Mouse (Mus musculus): ENCODE measurements around the gene 6030408B16Rik. TPM values are rescaled to one million over a fixed set of nuclear protein-coding genes. Genes with fewer than 3 reads are reported as not detected.

The 6030408B16Rik gene
- polyA plus RNA-seq, 2 experiments, result 0.10 to 0.18 TPM

DNA sequence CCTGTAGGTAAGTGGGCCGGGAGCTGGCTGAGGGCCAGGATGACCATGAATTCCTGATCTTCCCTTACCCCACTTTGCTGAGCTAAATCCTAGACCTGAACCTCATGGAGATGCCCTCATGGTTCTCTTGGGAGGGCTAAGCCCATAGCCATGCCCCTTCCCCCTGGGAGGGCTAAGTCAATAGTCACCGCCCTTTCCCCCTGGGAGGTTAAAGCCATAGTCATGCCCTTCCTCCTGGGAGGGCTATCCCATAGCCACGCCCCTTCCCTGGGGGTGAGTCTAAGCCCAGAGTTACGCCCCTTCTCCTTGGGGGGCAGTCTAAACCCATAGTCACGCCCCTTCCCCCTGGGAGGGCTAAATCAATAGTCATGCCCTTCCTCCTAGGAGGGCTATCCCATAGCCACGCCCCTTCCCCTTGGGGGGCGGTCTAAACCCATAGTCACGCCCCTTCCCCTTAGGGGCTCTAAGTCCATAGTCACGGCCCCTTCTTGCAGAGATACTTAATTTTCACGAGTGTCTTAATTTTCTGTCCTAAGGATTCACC lies 33.1 kb downstream of the 6030408B16Rik start:
- no peaks in the 10 kb centered on the region; the same call in 1 of the 2 replicates for H3K9me3 ChIP-seq (ENCODE audit: control insufficient read depth, low read length)
- H3K36me3 ChIP-seq (replicated peaks; ENCODE audit: control insufficient read depth, insufficient read depth, low read depth), result no peaks in the 10 kb centered on the region
- H3K27ac ChIP-seq, result no peak overlapping the region
- no peaks in the 10 kb centered on the region for H3K27me3 ChIP-seq (ENCODE audit: control insufficient read depth, insufficient read depth, low read length)
- no peak for TF ChIP-seq EP300 (IDR thresholded peaks at IDR 0.05; ENCODE audit: low read depth)
- no peak for TF ChIP-seq CTCF (IDR thresholded peaks at IDR 0.05; ENCODE audit: low read depth)
- ATAC-seq (ENCODE audit: insufficient read depth) (no peak; the same call in 1 of the 2 replicates), DNase-seq (ENCODE audit: low read depth in 3 of 3, low spot score in 3 of 3) (no peak)
- H3K4me1 ChIP-seq (replicated peaks; ENCODE audit: control insufficient read depth in 2 of 2, insufficient read depth in 2 of 2, low read length in 1 of 2), result 0 out of 4 replicates have a peak, but pooled peaks cover 0 to 3% of the 10 kb centered on the region in 2 experiments
- WGBS (ENCODE audit: insufficient replicate concordance), result 30% methylated on average over 10 of the region's 10 CpGs
- no peak overlapping the region for H3K4me2 ChIP-seq (ENCODE audit: low read depth)
- no peak overlapping the region for H3K4me3 ChIP-seq (ENCODE audit: insufficient read depth in 1 of 2, low read depth in 2 of 2, low read length in 2 of 2)
- no peak overlapping the region for H3K9ac ChIP-seq (replicated peaks)

DNA sequence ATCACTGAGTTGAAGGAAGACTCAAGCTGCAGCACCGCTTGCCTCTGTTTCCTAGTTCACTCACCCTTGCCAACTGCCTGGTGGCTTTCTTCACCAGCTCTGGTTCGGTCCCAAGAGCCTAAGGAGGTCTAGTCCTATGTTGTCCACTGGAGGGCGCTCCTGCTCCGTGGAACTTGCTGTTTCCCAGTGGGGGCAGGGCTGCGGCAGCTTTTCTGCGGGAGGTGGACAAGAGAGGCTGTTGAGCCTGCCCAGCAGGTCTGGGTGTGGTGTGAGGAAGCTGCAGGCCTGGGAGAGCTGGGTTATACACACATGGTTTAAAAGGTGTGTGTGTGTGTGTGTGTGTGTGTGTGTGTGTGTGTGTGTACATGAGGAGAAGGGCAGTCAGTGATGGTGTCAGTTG lies 34.3 kb downstream of the 6030408B16Rik start:
- no peak for ATAC-seq (ENCODE audit: insufficient read depth)
- no peak for TF ChIP-seq EP300 (IDR thresholded peaks at IDR 0.05; ENCODE audit: low read depth)
- TF ChIP-seq CTCF (IDR thresholded peaks at IDR 0.05; ENCODE audit: low read depth), result peak; percentile 88
- Histone ChIP-seq H3K27me3 (ENCODE audit: control insufficient read depth, insufficient read depth, low read length) (no peaks in the 10 kb centered on the region; the same call in 1 of the 2 replicates), H3K4me1 (replicated peaks; ENCODE audit: control insufficient read depth in 2 of 2, insufficient read depth in 2 of 2, low read length in 1 of 2) (no peaks in the 10 kb centered on the region), H3K36me3 (replicated peaks; ENCODE audit: control insufficient read depth, insufficient read depth, low read depth) (no peaks in the 10 kb centered on the region), H3K9ac (replicated peaks) (no peak overlapping the region), H3K4me3 (ENCODE audit: insufficient read depth in 1 of 2, low read depth in 2 of 2, low read length in 2 of 2) (no peak overlapping the region), H3K9me3 (ENCODE audit: control insufficient read depth, low read length) (no peaks in the 10 kb centered on the region; the same call in 1 of the 2 replicates), H3K27ac (no peak overlapping the region), H3K4me2 (ENCODE audit: low read depth) (no peak overlapping the region)
- peak in 1 of 3 experiments; percentile 32 for DNase-seq (ENCODE audit: low read depth in 3 of 3, low spot score in 3 of 3)
- WGBS (ENCODE audit: insufficient replicate concordance), result 4% methylated on average over 6 of the region's 6 CpGs

DNA sequence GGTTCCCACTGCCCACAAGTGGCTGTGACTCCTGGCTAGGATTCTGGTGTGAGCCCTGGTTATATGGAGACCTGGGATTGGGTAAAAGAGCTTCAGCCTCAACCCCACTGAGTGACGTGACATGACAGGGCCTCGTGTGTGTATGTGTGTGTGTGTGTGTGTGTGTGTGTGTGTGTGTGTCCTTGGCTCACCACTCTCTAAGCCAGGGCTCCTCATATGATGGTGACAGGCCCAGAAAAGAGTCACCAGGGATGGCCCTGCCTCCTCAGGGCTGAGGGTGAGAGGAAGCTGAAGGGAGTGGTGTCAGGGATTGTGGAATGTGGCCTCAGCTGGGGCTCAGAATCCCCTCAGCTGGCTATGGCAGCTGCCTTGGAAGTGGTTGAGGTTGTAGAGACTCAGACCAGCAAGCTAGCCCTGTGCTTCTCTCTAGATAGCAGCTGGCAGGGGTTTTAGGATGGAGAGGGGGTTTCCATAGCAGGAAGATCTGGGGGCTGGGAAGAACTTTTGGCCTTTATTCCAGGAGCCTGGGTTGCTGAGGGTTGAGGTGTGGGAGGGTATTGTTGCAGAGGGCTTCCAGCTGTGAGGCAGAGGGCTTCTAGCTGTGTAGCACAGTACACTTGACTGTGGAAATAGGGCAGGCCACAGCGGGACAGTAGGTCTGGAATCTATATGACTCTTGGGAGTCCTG lies 36.0 kb downstream of the 6030408B16Rik start:
- Histone ChIP-seq H3K36me3 (replicated peaks; ENCODE audit: control insufficient read depth, insufficient read depth, low read depth) (no peaks in the 10 kb centered on the region), H3K9ac (replicated peaks) (no peak overlapping the region), H3K4me2 (ENCODE audit: low read depth) (no peak overlapping the region), H3K4me3 (ENCODE audit: insufficient read depth in 1 of 2, low read depth in 2 of 2, low read length in 2 of 2) (no peak overlapping the region), H3K9me3 (ENCODE audit: control insufficient read depth, low read length) (no peaks in the 10 kb centered on the region), H3K27ac (no peak overlapping the region), H3K27me3 (ENCODE audit: control insufficient read depth, insufficient read depth, low read length) (no peaks in the 10 kb centered on the region; the same call in 1 of the 2 replicates), H3K4me1 (replicated peaks; ENCODE audit: control insufficient read depth in 2 of 2, insufficient read depth in 2 of 2, low read length in 1 of 2) (no peaks in the 10 kb centered on the region)
- ATAC-seq (ENCODE audit: insufficient read depth) (no peak), DNase-seq (ENCODE audit: low read depth in 3 of 3, low spot score in 3 of 3) (no peak)
- 47% methylated on average over 3 of the region's 3 CpGs for WGBS (ENCODE audit: insufficient replicate concordance)
- TF ChIP-seq CTCF (IDR thresholded peaks at IDR 0.05; ENCODE audit: low read depth), result no peak
- TF ChIP-seq EP300 (IDR thresholded peaks at IDR 0.05; ENCODE audit: low read depth), result no peak

DNA sequence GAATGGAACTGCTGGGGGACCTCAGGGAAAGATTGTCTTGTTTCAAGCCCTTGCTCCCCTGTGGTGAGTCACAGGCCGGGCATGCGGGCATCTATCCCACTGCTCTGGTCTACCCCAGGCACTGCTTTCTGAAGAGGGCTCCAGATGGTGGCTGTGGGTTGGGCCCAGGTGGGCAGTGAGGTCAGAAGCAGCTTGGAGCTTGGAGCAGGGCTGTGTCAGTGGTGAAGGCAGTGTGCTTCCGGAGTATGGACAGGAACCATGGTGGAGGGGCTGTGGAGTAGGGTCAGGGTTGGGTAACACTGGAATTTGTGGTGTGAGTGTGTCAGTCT lies 36.5 kb downstream of the 6030408B16Rik start:
- TF ChIP-seq CTCF (IDR thresholded peaks at IDR 0.05; ENCODE audit: low read depth) (no peak), EP300 (IDR thresholded peaks at IDR 0.05; ENCODE audit: low read depth) (no peak)
- whole genome bisulfite sequencing (ENCODE audit: insufficient replicate concordance), result 55% methylated on average over 3 of the region's 3 CpGs
- no peaks in the 10 kb centered on the region for H3K36me3 ChIP-seq (replicated peaks; ENCODE audit: control insufficient read depth, insufficient read depth, low read depth)
- H3K4me3 ChIP-seq (ENCODE audit: insufficient read depth in 1 of 2, low read depth in 2 of 2, low read length in 2 of 2), result no peak overlapping the region
- DNase-seq (ENCODE audit: low read depth in 3 of 3, low spot score in 3 of 3) (no peak), ATAC-seq (ENCODE audit: insufficient read depth) (no peak)
- H3K9me3 ChIP-seq (ENCODE audit: control insufficient read depth, low read length), result no peaks in the 10 kb centered on the region
- H3K27me3 ChIP-seq (ENCODE audit: control insufficient read depth, insufficient read depth, low read length), result no peaks in the 10 kb centered on the region; the same call in 1 of the 2 replicates
- H3K4me1 ChIP-seq (replicated peaks; ENCODE audit: control insufficient read depth in 2 of 2, insufficient read depth in 2 of 2, low read length in 1 of 2), result no peaks in the 10 kb centered on the region
- no peak overlapping the region for H3K4me2 ChIP-seq (ENCODE audit: low read depth)
- no peak overlapping the region for H3K9ac ChIP-seq (replicated peaks)
- H3K27ac ChIP-seq, result no peak overlapping the region

DNA sequence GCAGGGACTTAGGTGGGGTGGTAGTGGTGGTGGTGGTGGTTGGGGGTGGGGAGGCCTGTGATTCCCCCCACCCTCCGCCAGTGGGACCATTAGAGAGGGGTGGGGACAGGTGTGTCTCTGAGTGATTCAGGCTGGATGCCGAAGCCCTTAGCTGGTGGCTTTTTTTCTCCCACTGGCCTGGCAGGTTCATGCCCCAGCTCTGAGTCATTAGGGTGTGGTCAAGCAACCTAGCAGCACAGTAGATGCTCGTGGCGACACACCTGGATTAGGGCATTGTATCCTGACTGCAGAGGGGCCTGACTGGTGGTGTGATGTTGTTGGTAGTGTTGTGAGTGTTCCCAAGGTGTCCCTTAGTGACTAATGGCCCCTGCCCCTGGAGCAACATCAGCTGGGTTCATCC lies 38.1 kb downstream of the 6030408B16Rik start:
- Histone ChIP-seq H3K36me3 (replicated peaks; ENCODE audit: control insufficient read depth, insufficient read depth, low read depth) (no peaks in the 10 kb centered on the region), H3K27ac (no peak overlapping the region), H3K4me3 (ENCODE audit: insufficient read depth in 1 of 2, low read depth in 2 of 2, low read length in 2 of 2) (no peak overlapping the region), H3K27me3 (ENCODE audit: control insufficient read depth, insufficient read depth, low read length) (no peaks in the 10 kb centered on the region; the same call in 1 of the 2 replicates), H3K4me1 (replicated peaks; ENCODE audit: control insufficient read depth in 2 of 2, insufficient read depth in 2 of 2, low read length in 1 of 2) (no peaks in the 10 kb centered on the region), H3K9me3 (ENCODE audit: control insufficient read depth, low read length) (no peaks in the 10 kb centered on the region), H3K9ac (replicated peaks) (no peak overlapping the region), H3K4me2 (ENCODE audit: low read depth) (no peak overlapping the region)
- DNase-seq (ENCODE audit: low read depth in 3 of 3, low spot score in 3 of 3), result no peak
- no peak for ATAC-seq (ENCODE audit: insufficient read depth)
- 57% methylated on average over 4 of the region's 4 CpGs for WGBS (ENCODE audit: insufficient replicate concordance)
- TF ChIP-seq CTCF (IDR thresholded peaks at IDR 0.05; ENCODE audit: low read depth), result no peak
- TF ChIP-seq EP300 (IDR thresholded peaks at IDR 0.05; ENCODE audit: low read depth), result no peak
